Mouse (Mus musculus): ENCODE data around the gene Tpra1.

DNA sequence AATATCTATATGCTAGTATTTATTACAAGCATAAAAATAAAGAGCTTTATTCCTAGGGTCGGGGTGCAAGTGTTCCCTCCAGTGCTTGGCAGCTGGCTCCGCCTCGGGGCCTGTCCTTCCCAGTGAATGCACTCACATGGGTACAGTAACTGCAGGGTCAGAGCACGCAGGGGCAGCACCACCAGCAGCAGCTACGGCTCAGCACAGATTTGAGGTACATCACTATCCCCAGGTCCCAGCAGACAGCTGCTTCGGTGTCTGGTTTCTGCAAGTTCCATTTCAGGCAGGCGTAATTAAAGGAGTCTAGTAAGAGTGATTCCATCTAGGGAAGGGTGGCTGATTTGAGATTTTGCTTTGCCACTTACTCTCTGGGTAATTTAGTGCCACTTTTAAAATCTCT lies 43.7 kb upstream of the Tpra1 start:
- no peak for TF ChIP-seq EP300 (IDR thresholded peaks at IDR 0.05; ENCODE audit: low read depth)
- no peak for TF ChIP-seq CTCF (IDR thresholded peaks at IDR 0.05; ENCODE audit: low read depth)
